Mouse (Mus musculus) limb, embryonic 13.5 days (tissue): ENCODE data around the gene Prox2. TPM values are rescaled to one million over a fixed set of nuclear protein-coding genes. Genes with fewer than 3 reads are reported as not detected.

Experiments
- ATAC-seq: fragments of 200-750 bp; cut with Nextera tagmentation; 2 replicates; pipeline ENCODE4 v1.8.0; 2017; ENCODE audit warnings: low read depth, moderate number of reproducible peaks, moderate TSS enrichment; ENCODE audit not compliant: low FRiP score
- H3K27ac ChIP-seq: fragments of 300-500 bp; sonication (generic); 2 replicates; pipeline ENCODE4 v1.5.1; 2015; ENCODE audit warnings: inconsistent platforms, mild to moderate bottlenecking, moderate library complexity
- H3K27me3 ChIP-seq: fragments of 300-500 bp; sonication (generic); 2 replicates; pipeline ENCODE4 v1.6.1; 2015; ENCODE audit warnings: mild to moderate bottlenecking, inconsistent platforms
- H3K36me3 ChIP-seq: fragments of 300-500 bp; sonication (generic); 2 replicates; pipeline ENCODE4 v1.6.1; 2015; ENCODE audit warnings: inconsistent platforms, mild to moderate bottlenecking, moderate library complexity
- H3K4me1 ChIP-seq: fragments of 300-500 bp; sonication (generic); 2 replicates; pipeline ENCODE4 v1.6.1; 2015; ENCODE audit warnings: inconsistent platforms
- H3K4me2 ChIP-seq: fragments of 300-500 bp; sonication (generic); replicated peaks from 2 replicates; pipeline ENCODE4 v1.6.1; 2015; ENCODE audit warnings: inconsistent platforms, mild to moderate bottlenecking, moderate library complexity
- H3K4me3 ChIP-seq: fragments of 300-500 bp; sonication (generic); 2 replicates; pipeline ENCODE4 v1.5.1; 2015; ENCODE audit warnings: moderate library complexity, mild to moderate bottlenecking, inconsistent platforms
- H3K9ac ChIP-seq: fragments of 300-500 bp; sonication (generic); 2 replicates; pipeline ENCODE4 v1.6.1; 2015; ENCODE audit warnings: mild to moderate bottlenecking, inconsistent platforms
- H3K9me3 ChIP-seq: fragments of 300-500 bp; sonication (generic); 2 replicates; pipeline ENCODE4 v1.6.1; 2016; ENCODE audit warnings: inconsistent platforms
- WGBS: fragments of 180-500 bp; shearing (Covaris S2); methylation state at CpG from one replicate; pipeline ENCODE4 v1.1.7; 2015; 5-methylcytosine and 5-hydroxymethylcytosine counted together
- polyA plus RNA-seq: library from polyadenylated mRNA; unstranded; fragments of >200 nt; fragmentation: Nextera tagmentation; extraction: Ambion mirVana; gene quantifications from 2 replicates; pipeline ENCODE4 v1.2.1, GENCODE M21; 2015

Prox2 gene
- polyA plus RNA-seq = 3.6 and 4.1 TPM in 2 replicates

- Histone ChIP-seq H3K4me3 (peak within 1 kb of the TSS; percentile 98), H3K36me3 (peaks cover 16% of the 10 kb centered on the region), H3K4me2 (peak within 1 kb of the TSS; percentile 89), H3K27ac (peak within 1 kb of the TSS; percentile 85), H3K4me1 (peaks cover 41% of the 10 kb centered on the region), H3K9ac (peak within 1 kb of the TSS; percentile 97), H3K27me3 (no peaks in the 10 kb centered on the region), H3K9me3 (no peaks in the 10 kb centered on the region)
- WGBS = under 1% methylated on average over 81 of the region's 83 CpGs
- peak; percentile 93 for ATAC-seq
These were observed at the start of gene Prox2, which contains the start of gene Dlst for GRCm38 (mm10) chr12:85110698-85111592. Gene Prox2 (minus strand): TSS chr12:85110759. Gene Dlst (plus strand): TSS chr12:85110833.

GRCm38 (mm10) chr12:85159592-85159991 lies 49.0 kb upstream of the Prox2 start:
- H3K4me3 ChIP-seq = no peak overlapping the region
- ATAC-seq = no peak

GRCm38 (mm10) chr12:85158801-85159200 lies 48.2 kb upstream of the Prox2 start:
- Histone ChIP-seq H3K4me1 (peaks cover 8% of the 10 kb centered on the region; the same call in 1 of the 2 replicates), H3K9ac (no peak overlapping the region), H3K4me2 (no peak overlapping the region), H3K4me3 (no peak overlapping the region), H3K27me3 (no peaks in the 10 kb centered on the region), H3K9me3 (no peaks in the 10 kb centered on the region), H3K27ac (no peak overlapping the region), H3K36me3 (no peaks in the 10 kb centered on the region)
- 90% methylated on average over 8 of the region's 8 CpGs for WGBS
- ATAC-seq = no peak

More at GRCm38 (mm10) chr12:85159592-85159991, 49.0 kb upstream of the Prox2 start:
- Histone ChIP-seq H3K4me2 (no peak overlapping the region), H3K9me3 (no peaks in the 10 kb centered on the region), H3K36me3 (no peaks in the 10 kb centered on the region), H3K9ac (peak overlapping the region; percentile 35; the same call in 1 of the 2 replicates), H3K27ac (no peak overlapping the region), H3K27me3 (no peaks in the 10 kb centered on the region), H3K4me1 (peaks cover 8% of the 10 kb centered on the region; the same call in 1 of the 2 replicates)
- WGBS = 67% methylated on average over 5 of the region's 5 CpGs

GRCm38 (mm10) chr12:85157797-85158460 lies 47.4 kb upstream of the Prox2 start:
- Histone ChIP-seq H3K27me3 (0 out of 2 replicates have a peak, but pooled peaks cover under 1% of the 10 kb centered on the region), H3K4me1 (peaks cover 8% of the 10 kb centered on the region; the same call in 1 of the 2 replicates), H3K9me3 (no peaks in the 10 kb centered on the region), H3K4me2 (no peak overlapping the region), H3K4me3 (no peak overlapping the region), H3K9ac (no peak overlapping the region), H3K36me3 (no peaks in the 10 kb centered on the region), H3K27ac (no peak overlapping the region)
- 88% methylated on average over 14 of the region's 14 CpGs for WGBS
- no peak for ATAC-seq

GRCm38 (mm10) chr12:85156324-85156723 lies 45.8 kb upstream of the Prox2 start:
- Histone ChIP-seq H3K27me3 (peaks cover 11% of the 10 kb centered on the region), H3K36me3 (no peaks in the 10 kb centered on the region), H3K4me2 (no peak overlapping the region), H3K4me3 (no peak overlapping the region), H3K9me3 (no peaks in the 10 kb centered on the region), H3K4me1 (peaks cover 8% of the 10 kb centered on the region; the same call in 1 of the 2 replicates), H3K27ac (no peak overlapping the region), H3K9ac (no peak overlapping the region)
- 13% methylated on average over 6 of the region's 6 CpGs for WGBS
- ATAC-seq = no peak

GRCm38 (mm10) chr12:85153011-85153410 lies 42.5 kb upstream of the Prox2 start:
- Histone ChIP-seq H3K4me1 (peaks cover 14% of the 10 kb centered on the region), H3K9ac (no peak overlapping the region), H3K9me3 (no peaks in the 10 kb centered on the region), H3K27ac (no peak overlapping the region), H3K4me3 (no peak overlapping the region), H3K4me2 (no peak overlapping the region), H3K36me3 (no peaks in the 10 kb centered on the region), H3K27me3 (peaks cover 38% of the 10 kb centered on the region)
- 73% methylated on average over 3 of the region's 3 CpGs for WGBS
- no peak for ATAC-seq

- Histone ChIP-seq H3K27ac (no peak within 1 kb of the TSS), H3K36me3 (no peaks in the 10 kb centered on the region), H3K9me3 (no peaks in the 10 kb centered on the region), H3K4me1 (peaks cover 15% of the 10 kb centered on the region), H3K4me3 (peak within 1 kb of the TSS; percentile 22; the same call in 1 of the 2 replicates), H3K27me3 (peaks cover 38% of the 10 kb centered on the region), H3K4me2 (peak within 1 kb of the TSS; percentile 53), H3K9ac (0 out of 2 replicates have a peak within 1 kb of the TSS, but pooled peaks have one; percentile 39)
- ATAC-seq = 0 out of 2 replicates have a peak, but pooled peaks have one; percentile 46
- 14% methylated on average over 28 of the region's 28 CpGs for WGBS
These were observed 40.6 kb upstream of the Prox2 start, which contains the start of gene Rps6kl1 for GRCm38 (mm10) chr12:85151002-85151774. Gene Rps6kl1 (minus strand): TSS chr12:85151264.

GRCm38 (mm10) chr12:85150321-85151001 lies 39.9 kb upstream of the Prox2 start:
- H3K36me3 ChIP-seq = no peaks in the 10 kb centered on the region
- H3K27ac ChIP-seq = no peak overlapping the region
- H3K9me3 ChIP-seq = no peaks in the 10 kb centered on the region
- ATAC-seq = no peak
- H3K4me3 ChIP-seq = peak overlapping the region; percentile 22; the same call in 1 of the 2 replicates
- peaks cover 38% of the 10 kb centered on the region for H3K27me3 ChIP-seq
- H3K9ac ChIP-seq = 0 out of 2 replicates have a peak overlapping the region, but pooled peaks have one; percentile 39
- 11% methylated on average over 20 of the region's 20 CpGs for WGBS
- H3K4me1 ChIP-seq = peaks cover 20% of the 10 kb centered on the region
- H3K4me2 ChIP-seq = peak overlapping the region; percentile 53

- H3K4me2 ChIP-seq = no peak overlapping the region
- no peak overlapping the region for H3K9ac ChIP-seq
- ATAC-seq = no peak
- 81% methylated on average over 9 of the region's 9 CpGs for WGBS
- no peak overlapping the region for H3K27ac ChIP-seq
- H3K27me3 ChIP-seq = peaks cover 32% of the 10 kb centered on the region
- H3K4me3 ChIP-seq = no peak overlapping the region
- H3K9me3 ChIP-seq = no peaks in the 10 kb centered on the region
- H3K4me1 ChIP-seq = peaks cover 20% of the 10 kb centered on the region
- no peaks in the 10 kb centered on the region for H3K36me3 ChIP-seq
These were observed 36.3 kb upstream of the Prox2 start for GRCm38 (mm10) chr12:85146881-85147280.

GRCm38 (mm10) chr12:85146355-85146754 lies 35.8 kb upstream of the Prox2 start:
- Histone ChIP-seq H3K4me1 (peaks cover 20% of the 10 kb centered on the region), H3K27me3 (peaks cover 27% of the 10 kb centered on the region), H3K36me3 (no peaks in the 10 kb centered on the region), H3K27ac (no peak overlapping the region; the same call in 1 of the 2 replicates), H3K9ac (no peak overlapping the region), H3K4me2 (no peak overlapping the region), H3K4me3 (no peak overlapping the region), H3K9me3 (no peaks in the 10 kb centered on the region)
- 28% methylated on average over 10 of the region's 11 CpGs for WGBS
- no peak for ATAC-seq

GRCm38 (mm10) chr12:85145630-85146029 lies 35.1 kb upstream of the Prox2 start:
- H3K4me3 ChIP-seq = no peak overlapping the region
- peak; percentile 60; the same call in 1 of the 2 replicates for ATAC-seq
- no peaks in the 10 kb centered on the region for H3K36me3 ChIP-seq
- H3K27me3 ChIP-seq = peaks cover 23% of the 10 kb centered on the region
- WGBS = 62% methylated on average over 9 of the region's 9 CpGs
- peak overlapping the region; percentile 48; the same call in 1 of the 2 replicates for H3K9ac ChIP-seq
- peak overlapping the region; percentile 23; the same call in 1 of the 2 replicates for H3K27ac ChIP-seq
- H3K4me1 ChIP-seq = peaks cover 14% of the 10 kb centered on the region
- H3K9me3 ChIP-seq = no peaks in the 10 kb centered on the region
- no peak overlapping the region for H3K4me2 ChIP-seq
